Mouse (Mus musculus): ENCODE results near the gene Tlx1. TPM values are rescaled to one million over a fixed set of nuclear protein-coding genes. Genes with fewer than 3 reads are reported as not detected.

Tlx1 gene
- polyA plus RNA-seq, 2 experiments: 0.01 TPM; not detected in 1

- no peak overlapping the region for H3K9ac ChIP-seq (replicated peaks)
- H3K36me3 ChIP-seq (replicated peaks; ENCODE audit: control insufficient read depth, insufficient read depth, low read depth): no peaks in the 10 kb centered on the region
- 14% methylated on average over 18 of the region's 18 CpGs for WGBS (ENCODE audit: insufficient replicate concordance)
- H3K9me3 ChIP-seq (ENCODE audit: control insufficient read depth, low read length): no peaks in the 10 kb centered on the region
- peak; percentile 64; the same call in 1 of the 2 replicates for ATAC-seq (ENCODE audit: insufficient read depth)
- H3K4me2 ChIP-seq (ENCODE audit: low read depth): no peak overlapping the region
- H3K27ac ChIP-seq: no peak overlapping the region
- H3K4me3 ChIP-seq (ENCODE audit: insufficient read depth in 1 of 2, low read depth in 2 of 2, low read length in 2 of 2): no peak overlapping the region
- no peaks in the 10 kb centered on the region for H3K27me3 ChIP-seq (ENCODE audit: control insufficient read depth, insufficient read depth, low read length)
- H3K4me1 ChIP-seq (replicated peaks; ENCODE audit: control insufficient read depth in 2 of 2, insufficient read depth in 2 of 2, low read length in 1 of 2): no peaks in the 10 kb centered on the region; a peak in 2 of 4 replicates
- DNase-seq (ENCODE audit: low read depth in 3 of 3, low spot score in 3 of 3): peak; percentile 4 to 39 (median 24)
- TF ChIP-seq CTCF (IDR thresholded peaks at IDR 0.05; ENCODE audit: low read depth): no peak
- TF ChIP-seq EP300 (IDR thresholded peaks at IDR 0.05; ENCODE audit: low read depth): no peak
Observed at GRCm38 (mm10) chr19:45113791-45114460, 36.6 kb upstream of the Tlx1 start.

- DNase-seq (ENCODE audit: low read depth in 3 of 3, low spot score in 3 of 3) (no peak), ATAC-seq (ENCODE audit: insufficient read depth) (no peak)
- H3K36me3 ChIP-seq (replicated peaks; ENCODE audit: control insufficient read depth, insufficient read depth, low read depth): no peaks in the 10 kb centered on the region
- no peak overlapping the region for H3K9ac ChIP-seq (replicated peaks)
- H3K4me2 ChIP-seq (ENCODE audit: low read depth): no peak overlapping the region
- H3K4me1 ChIP-seq (replicated peaks; ENCODE audit: control insufficient read depth in 2 of 2, insufficient read depth in 2 of 2, low read length in 1 of 2): no peaks in the 10 kb centered on the region; a peak in 2 of 4 replicates
- H3K27me3 ChIP-seq (ENCODE audit: control insufficient read depth, insufficient read depth, low read length): no peaks in the 10 kb centered on the region
- no peaks in the 10 kb centered on the region for H3K9me3 ChIP-seq (ENCODE audit: control insufficient read depth, low read length)
- no peak overlapping the region for H3K27ac ChIP-seq
- no peak overlapping the region for H3K4me3 ChIP-seq (ENCODE audit: insufficient read depth in 1 of 2, low read depth in 2 of 2, low read length in 2 of 2)
- WGBS (ENCODE audit: insufficient replicate concordance): 55% methylated on average over 2 of the region's 3 CpGs
- TF ChIP-seq EP300 (IDR thresholded peaks at IDR 0.05; ENCODE audit: low read depth) (no peak), CTCF (IDR thresholded peaks at IDR 0.05; ENCODE audit: low read depth) (no peak)
Observed at GRCm38 (mm10) chr19:45114772-45115171, 35.7 kb upstream of the Tlx1 start.

GRCm38 (mm10) chr19:45116798-45117197 is 33.7 kb upstream of the Tlx1 start:
- Histone ChIP-seq H3K36me3 (replicated peaks; ENCODE audit: control insufficient read depth, insufficient read depth, low read depth) (no peaks in the 10 kb centered on the region), H3K9ac (replicated peaks) (no peak overlapping the region), H3K27me3 (ENCODE audit: control insufficient read depth, insufficient read depth, low read length) (no peaks in the 10 kb centered on the region), H3K4me2 (ENCODE audit: low read depth) (no peak overlapping the region), H3K9me3 (ENCODE audit: control insufficient read depth, low read length) (no peaks in the 10 kb centered on the region), H3K27ac (no peak overlapping the region), H3K4me3 (ENCODE audit: insufficient read depth in 1 of 2, low read depth in 2 of 2, low read length in 2 of 2) (no peak overlapping the region), H3K4me1 (replicated peaks; ENCODE audit: control insufficient read depth in 2 of 2, insufficient read depth in 2 of 2, low read length in 1 of 2) (no peaks in the 10 kb centered on the region; a peak in 2 of 4 replicates)
- WGBS (ENCODE audit: insufficient replicate concordance): 43% methylated on average over 1 of the region's 1 CpGs
- ATAC-seq (ENCODE audit: insufficient read depth) (no peak), DNase-seq (ENCODE audit: low read depth in 3 of 3, low spot score in 3 of 3) (peak in 1 of 3 experiments; percentile 15)
- TF ChIP-seq CTCF (IDR thresholded peaks at IDR 0.05; ENCODE audit: low read depth): peak; percentile 58
- no peak for TF ChIP-seq EP300 (IDR thresholded peaks at IDR 0.05; ENCODE audit: low read depth)

GRCm38 (mm10) chr19:45131966-45132628 is 18.4 kb upstream of the Tlx1 start:
- ATAC-seq (ENCODE audit: insufficient read depth) (no peak), DNase-seq (ENCODE audit: low read depth in 3 of 3, low spot score in 3 of 3) (no peak)
- Histone ChIP-seq H3K4me2 (ENCODE audit: low read depth) (no peak overlapping the region), H3K9me3 (ENCODE audit: control insufficient read depth, low read length) (no peaks in the 10 kb centered on the region), H3K27ac (no peak overlapping the region), H3K27me3 (ENCODE audit: control insufficient read depth, insufficient read depth, low read length) (no peaks in the 10 kb centered on the region; the same call in 1 of the 2 replicates), H3K4me1 (replicated peaks; ENCODE audit: control insufficient read depth in 2 of 2, insufficient read depth in 2 of 2, low read length in 1 of 2) (no peaks in the 10 kb centered on the region), H3K36me3 (replicated peaks; ENCODE audit: control insufficient read depth, insufficient read depth, low read depth) (no peaks in the 10 kb centered on the region), H3K4me3 (ENCODE audit: insufficient read depth in 1 of 2, low read depth in 2 of 2, low read length in 2 of 2) (no peak overlapping the region), H3K9ac (replicated peaks) (no peak overlapping the region)
- WGBS (ENCODE audit: insufficient replicate concordance): 32% methylated on average over 14 of the region's 14 CpGs
- TF ChIP-seq EP300 (IDR thresholded peaks at IDR 0.05; ENCODE audit: low read depth): no peak
- no peak for TF ChIP-seq CTCF (IDR thresholded peaks at IDR 0.05; ENCODE audit: low read depth)

- Histone ChIP-seq H3K4me3 (ENCODE audit: insufficient read depth in 1 of 2, low read depth in 2 of 2, low read length in 2 of 2) (no peak overlapping the region), H3K9me3 (ENCODE audit: control insufficient read depth, low read length) (no peaks in the 10 kb centered on the region), H3K4me1 (replicated peaks; ENCODE audit: control insufficient read depth in 2 of 2, insufficient read depth in 2 of 2, low read length in 1 of 2) (no peaks in the 10 kb centered on the region), H3K9ac (replicated peaks) (no peak overlapping the region), H3K27me3 (ENCODE audit: control insufficient read depth, insufficient read depth, low read length) (peaks cover 76% of the 10 kb centered on the region), H3K4me2 (ENCODE audit: low read depth) (no peak overlapping the region), H3K27ac (no peak overlapping the region), H3K36me3 (replicated peaks; ENCODE audit: control insufficient read depth, insufficient read depth, low read depth) (no peaks in the 10 kb centered on the region)
- TF ChIP-seq EP300 (IDR thresholded peaks at IDR 0.05; ENCODE audit: low read depth): no peak
- no peak for TF ChIP-seq CTCF (IDR thresholded peaks at IDR 0.05; ENCODE audit: low read depth)
- WGBS (ENCODE audit: insufficient replicate concordance): 13% methylated on average over 3 of the region's 3 CpGs
- DNase-seq (ENCODE audit: low read depth in 3 of 3, low spot score in 3 of 3) (no peak), ATAC-seq (ENCODE audit: insufficient read depth) (no peak)
Observed at GRCm38 (mm10) chr19:45142531-45142930, 7.9 kb upstream of the Tlx1 start.

Measured in liver, embryonic 14.5 days (tissue).